Mouse (Mus musculus) myocyte (in vitro differentiated cells): ENCODE measurements around the gene Plekhh1.

Experiments
- MAX ChIP-seq: IDR thresholded peaks from one replicate; pipeline ENCODE4 v1.6.1; 2011; ENCODE audit warnings: low read depth, mild to moderate bottlenecking, control low read depth
- MYOD1 ChIP-seq, 3 experiments: IDR thresholded peaks; one replicate each; pipeline ENCODE4 v1.6.1; 2011; ENCODE audit warnings: control low read depth in 2 of 3, low read depth in 2 of 3, mild to moderate bottlenecking in 2 of 3, moderate library complexity in 1 of 3; ENCODE audit not compliant: insufficient read length in 2 of 3, control insufficient read depth in 1 of 3
- POLR2A ChIP-seq: IDR thresholded peaks from one replicate; pipeline ENCODE4 v1.6.1; 2011; ENCODE audit warnings: low read depth, mild to moderate bottlenecking, control low read depth, moderate library complexity; ENCODE audit not compliant: insufficient read length
- POLR2AphosphoS2 ChIP-seq: IDR thresholded peaks from one replicate; pipeline ENCODE4 v1.6.1; 2011; ENCODE audit warnings: low read depth, control low read depth; ENCODE audit not compliant: insufficient read length
- SRF ChIP-seq: IDR thresholded peaks from one replicate; pipeline ENCODE4 v1.6.1; 2011; ENCODE audit warnings: low read depth; ENCODE audit not compliant: control insufficient read depth, insufficient read length
- TCF12 ChIP-seq: IDR thresholded peaks from one replicate; pipeline ENCODE4 v1.6.1; 2011; ENCODE audit warnings: mild to moderate bottlenecking, control low read depth; ENCODE audit not compliant: poor library complexity, insufficient read depth, severe bottlenecking

- TF ChIP-seq POLR2A (no peak), MYOD1 (IDR thresholded peaks at IDR 0.05; ENCODE audit: control insufficient read depth in 1 of 3, insufficient read length in 2 of 3, low read depth in 2 of 3) (no peak), SRF (no peak), TCF12 (no peak), POLR2AphosphoS2 (no peak), MAX (no peak)
These were observed 5.4 kb downstream of the Plekhh1 start for GRCm38 (mm10) chr12:79034331-79034730.
